Mouse (Mus musculus): ENCODE data around the gene 2900026A02Rik.
"Not testable (repeated sequence)": the region's sequence is repeated elsewhere in the genome, so short reads cannot be mapped to it uniquely, and the experiment has no call there.

The 2900026A02Rik gene

DNA sequence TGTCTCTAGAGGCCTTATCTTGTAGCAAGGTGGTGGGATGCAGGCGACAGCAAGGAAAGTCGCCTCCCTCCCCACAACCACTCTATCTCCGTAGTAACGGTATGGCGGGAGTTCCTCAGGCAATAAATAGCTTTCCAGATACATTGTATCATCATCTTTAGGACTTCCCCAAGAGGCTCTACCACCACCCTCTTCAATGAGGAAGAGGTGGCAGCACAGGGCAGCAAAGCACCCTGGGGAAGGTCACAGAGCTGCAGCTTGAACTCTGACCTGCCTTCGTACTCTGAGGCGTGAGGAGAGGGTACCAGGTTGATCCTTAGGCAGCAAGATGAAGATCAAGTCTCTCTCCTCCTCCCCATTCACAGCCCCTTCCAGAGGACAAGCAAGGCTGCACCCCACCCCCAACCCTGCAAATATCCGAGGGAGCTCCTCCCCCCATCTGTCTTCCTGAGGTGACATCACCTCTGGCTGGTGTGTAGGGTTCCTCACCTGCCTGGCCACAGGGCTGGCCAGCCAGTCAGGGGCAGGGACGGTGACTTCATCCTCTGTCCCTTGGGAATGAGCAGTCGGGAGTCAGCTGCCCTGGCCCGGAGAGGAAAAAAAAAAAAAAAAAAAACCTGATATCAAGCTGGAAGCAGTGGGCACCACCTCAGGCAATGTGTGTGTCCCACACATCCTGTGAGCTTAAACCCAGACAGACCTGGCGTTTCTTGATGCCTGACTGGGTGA lies 98.5 kb downstream of the 2900026A02Rik start:
- no peak for DNase-seq (ENCODE audit: low spot score in 2 of 2)

DNA sequence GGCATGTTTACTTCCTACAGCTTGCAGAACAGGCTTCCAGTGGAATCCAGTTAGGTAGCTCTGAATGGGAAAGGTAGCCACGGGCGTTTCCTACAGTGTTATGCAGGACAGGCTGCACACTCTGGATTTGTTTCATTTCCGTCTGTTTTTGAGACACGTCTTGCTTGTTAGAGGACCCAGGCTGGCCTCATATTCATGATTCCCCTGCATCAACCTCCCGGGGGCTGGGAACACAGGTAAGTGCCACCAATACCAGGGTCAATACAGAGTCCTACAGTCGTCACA lies 99.5 kb downstream of the 2900026A02Rik start:
- no peak for DNase-seq (ENCODE audit: low spot score in 2 of 2)

DNA sequence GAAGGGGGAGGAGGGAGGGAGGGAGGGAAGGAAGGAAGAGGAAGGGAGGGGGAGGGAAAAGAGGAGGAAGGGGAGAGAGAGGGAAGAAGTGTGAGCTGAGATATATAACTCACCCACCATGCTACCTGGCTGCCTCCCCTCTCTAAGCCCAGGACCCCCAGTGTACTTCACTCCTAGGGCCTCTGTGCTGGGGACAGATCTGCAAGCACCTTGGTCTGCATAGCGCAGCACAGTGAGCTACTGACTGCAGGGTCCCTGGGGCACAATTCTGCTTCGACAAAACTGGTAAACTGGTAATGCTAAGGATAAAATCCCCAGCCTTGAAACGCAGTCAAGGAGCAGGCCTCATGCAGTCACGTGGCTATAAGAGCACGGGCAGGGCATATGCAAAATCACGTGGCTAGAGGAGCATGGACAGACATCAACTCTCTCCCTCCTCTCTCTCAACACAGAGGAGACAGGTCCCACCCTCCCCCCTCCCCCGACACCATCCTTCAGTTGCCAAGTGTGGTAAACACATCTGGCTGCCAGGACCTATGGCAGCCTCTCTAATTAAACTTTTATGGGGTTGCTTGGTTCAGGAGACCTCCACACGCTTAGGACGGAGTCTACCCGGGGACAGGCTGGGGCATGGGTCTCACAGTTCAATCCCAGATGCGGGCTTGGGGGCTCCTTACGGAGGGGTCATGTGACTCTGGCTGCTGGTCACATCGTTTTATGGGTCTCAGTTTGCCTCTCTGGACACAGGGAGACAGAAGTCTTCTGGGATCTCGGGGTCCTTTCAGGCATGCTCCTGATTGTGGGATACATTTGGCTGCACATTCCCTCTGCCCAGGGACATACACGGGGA lies 100.1 kb downstream of the 2900026A02Rik start:
- no peak for DNase-seq (ENCODE audit: low spot score in 2 of 2)

DNA sequence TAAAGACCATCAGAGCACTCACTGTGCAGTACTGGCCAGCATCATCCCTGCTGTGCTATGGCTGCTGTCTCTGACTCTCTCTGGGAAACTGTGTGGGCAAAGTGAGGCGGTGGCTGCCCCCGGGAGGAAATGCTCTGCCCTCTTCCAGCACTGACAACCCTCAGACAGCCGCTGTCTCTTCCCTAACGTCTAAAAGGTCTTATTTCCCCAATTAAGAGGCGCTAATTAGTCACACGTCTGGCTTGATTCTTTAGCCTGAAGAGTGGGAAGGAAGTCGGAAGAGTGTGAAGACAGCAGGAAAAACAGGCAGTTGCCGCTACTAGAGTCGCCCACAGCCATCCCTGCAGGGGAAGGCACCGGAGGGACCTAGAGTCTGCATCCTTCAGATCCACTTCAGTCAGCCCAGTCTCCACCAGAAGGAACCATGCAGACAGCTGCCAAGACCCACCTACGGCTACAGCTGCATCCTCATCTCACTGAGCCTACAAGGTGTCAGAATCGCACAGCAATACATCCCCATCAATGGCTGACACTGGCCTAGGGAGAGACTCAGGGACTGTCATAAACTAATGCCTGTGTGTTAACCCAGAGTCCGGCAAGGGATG lies 101.1 kb downstream of the 2900026A02Rik start:
- peak; percentile 78 to 87 for DNase-seq (ENCODE audit: low spot score in 2 of 2)

DNA sequence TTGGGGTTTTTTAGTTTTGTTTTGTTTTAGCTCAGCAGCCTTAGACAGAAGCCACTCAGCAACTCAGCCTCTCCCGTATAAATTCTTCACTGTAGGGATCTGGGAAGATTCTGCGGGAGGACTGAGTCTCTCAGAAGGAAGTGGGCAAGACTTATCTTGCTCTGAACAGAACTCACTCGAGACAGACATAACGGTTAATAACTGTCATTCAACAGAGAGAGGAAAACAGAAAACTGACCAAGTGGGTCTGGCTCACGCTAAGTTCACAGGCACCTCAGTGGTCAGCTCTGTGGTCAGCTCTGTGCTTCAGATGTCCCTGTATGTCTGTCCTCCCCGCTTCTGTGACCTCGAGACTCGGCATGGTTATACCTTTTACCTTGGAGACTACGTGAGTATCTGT lies 101.7 kb downstream of the 2900026A02Rik start:
- no peak for DNase-seq (ENCODE audit: low spot score in 2 of 2)

DNA sequence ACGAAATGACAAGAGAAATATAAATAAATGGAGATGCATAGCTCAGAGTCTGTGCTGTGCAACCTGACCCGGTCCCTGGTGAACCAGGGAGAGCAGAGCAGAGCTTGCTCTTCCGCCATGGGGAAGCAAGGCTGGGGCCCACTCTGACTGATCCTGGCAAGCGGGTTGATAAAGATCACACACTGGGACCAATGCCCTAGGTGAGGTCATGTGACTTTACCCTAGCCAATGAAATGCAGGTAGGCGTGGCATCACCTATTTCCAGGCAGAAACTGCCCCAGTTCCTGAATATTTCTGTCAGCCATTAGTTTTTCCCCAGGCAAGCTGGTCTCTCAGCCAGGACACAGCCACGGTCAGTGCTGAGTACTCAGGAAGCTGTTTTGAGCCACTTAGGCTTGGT lies 102.3 kb downstream of the 2900026A02Rik start:
- no peak for DNase-seq (ENCODE audit: low spot score in 2 of 2)

DNA sequence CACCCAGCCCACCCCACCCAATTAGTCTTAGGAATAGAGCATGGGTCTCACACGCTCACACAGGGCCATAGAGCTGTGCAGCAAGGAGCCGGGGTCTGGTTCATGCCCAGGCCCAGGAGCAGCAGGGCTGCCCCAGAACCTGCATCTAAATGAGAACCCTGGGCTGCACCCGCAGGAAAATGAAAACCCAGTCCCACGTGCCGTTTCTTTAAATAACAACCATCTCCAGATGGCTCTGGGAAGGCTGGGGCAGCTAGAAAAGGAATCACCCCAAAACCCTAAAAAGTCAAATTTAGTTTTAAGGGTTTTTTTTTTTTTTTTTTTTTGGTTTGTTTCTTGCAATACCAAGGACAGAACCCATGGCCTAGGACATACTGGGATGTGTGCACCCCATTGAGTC lies 103.7 kb downstream of the 2900026A02Rik start:
- DNase-seq (ENCODE audit: low spot score in 2 of 2) = no peak

DNA sequence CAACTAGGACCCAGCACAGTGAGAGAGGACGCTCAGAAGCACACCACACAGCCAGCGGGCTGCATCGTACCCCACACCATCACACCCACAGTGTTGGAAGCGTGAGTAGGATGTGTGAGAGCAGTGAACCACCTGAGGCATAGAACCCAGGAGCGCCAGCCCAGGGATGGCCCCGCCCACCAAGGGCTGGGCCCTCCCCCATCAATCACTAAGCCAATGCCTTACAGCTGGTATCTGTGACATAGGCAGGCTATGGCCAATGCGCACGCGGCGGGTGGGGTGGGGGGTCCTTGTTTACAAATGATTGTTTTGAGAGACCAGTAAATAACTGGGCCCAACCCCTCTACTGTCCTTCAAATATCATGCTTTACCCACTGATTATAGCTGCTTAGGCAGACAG lies 105.1 kb downstream of the 2900026A02Rik start:
- no peak for DNase-seq (ENCODE audit: low spot score in 2 of 2)

DNA sequence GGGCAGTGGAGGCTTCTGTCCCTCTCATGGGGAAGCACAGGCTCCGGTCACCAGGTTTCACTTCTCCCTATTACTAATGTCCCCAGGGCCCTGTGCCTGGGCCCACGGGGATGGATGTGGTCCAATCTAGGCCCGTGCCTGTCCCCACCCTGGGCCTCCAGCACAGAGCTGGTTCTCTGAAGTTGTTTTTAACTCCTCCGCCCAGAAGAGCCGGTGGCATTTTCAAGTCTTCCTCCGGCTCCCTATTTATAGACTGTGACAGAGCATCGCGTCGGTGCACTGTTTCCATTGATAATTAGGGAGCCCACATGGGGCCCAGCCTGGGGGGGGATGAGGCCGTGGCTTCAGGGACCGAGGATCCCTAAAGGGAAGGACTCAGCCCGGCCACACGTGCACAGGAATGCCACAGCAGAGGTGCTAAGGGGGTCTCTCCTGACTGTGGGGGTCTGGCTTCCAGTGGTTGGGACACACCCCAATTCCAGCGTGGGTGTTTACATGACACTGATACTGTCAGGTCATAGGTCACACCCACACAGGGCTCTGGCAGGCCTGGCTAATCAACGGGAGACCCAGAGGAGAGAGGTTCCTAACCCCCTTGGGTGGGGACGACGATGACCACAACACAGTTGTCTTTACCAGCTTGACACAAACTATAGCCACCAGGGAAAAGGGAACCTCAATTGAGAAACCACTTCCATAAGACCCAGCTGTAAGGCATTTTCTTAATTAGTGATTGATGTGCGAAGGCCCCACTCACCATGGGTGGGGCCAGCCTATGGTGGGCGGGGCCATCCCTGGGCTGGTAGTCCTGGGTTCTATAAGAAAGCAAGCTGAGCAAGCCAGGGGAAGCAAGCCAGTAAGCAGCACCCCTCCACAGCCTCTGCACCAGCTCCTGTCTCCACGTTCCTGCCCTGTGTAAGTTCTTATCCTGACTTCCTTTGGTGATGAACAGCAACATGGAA lies 106.5 kb downstream of the 2900026A02Rik start:
- peak in 1 of 2 experiments; percentile 56 for DNase-seq (ENCODE audit: low spot score in 2 of 2)

DNA sequence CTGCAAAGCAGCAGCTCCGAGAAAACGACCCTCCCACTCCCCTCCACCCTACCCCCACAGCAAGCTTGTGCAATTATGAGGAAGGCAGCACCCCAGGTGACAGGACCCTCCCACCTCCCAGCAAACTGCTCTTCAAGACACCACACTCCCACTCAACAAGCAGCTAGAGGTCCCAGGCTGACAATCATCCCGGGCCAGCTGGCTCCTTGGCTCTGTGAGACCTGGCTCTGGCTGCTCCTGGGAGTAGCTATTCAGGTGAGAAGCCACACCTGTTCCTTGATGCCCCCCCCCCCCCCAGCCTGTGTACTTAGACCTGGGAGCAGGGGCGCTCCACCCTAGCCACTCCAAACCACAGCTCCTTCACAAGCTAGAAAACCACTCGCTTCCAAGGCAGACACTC lies 107.9 kb downstream of the 2900026A02Rik start:
- no peak for DNase-seq (ENCODE audit: low spot score in 2 of 2)

DNA sequence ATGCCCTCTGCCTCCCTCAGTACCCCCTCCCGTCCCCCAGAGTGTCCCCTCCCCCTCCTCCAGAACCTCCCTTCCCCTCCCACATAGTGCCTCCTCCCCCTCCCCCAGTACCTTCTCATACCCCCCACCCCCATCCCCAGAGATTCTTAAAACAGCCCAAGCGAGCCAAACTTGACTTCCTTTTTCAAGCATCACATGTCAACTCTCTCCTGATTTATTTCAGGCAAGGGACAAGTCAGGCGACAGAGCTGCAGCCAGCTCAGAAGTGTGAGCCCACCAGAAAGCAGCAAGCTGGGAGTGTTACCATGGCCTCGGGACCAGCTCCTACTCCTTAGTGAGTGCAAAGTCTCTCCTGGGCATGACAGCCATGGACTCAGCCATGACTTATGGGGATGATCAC lies 109.7 kb downstream of the 2900026A02Rik start:
- DNase-seq (ENCODE audit: low spot score in 2 of 2) = no peak

DNA sequence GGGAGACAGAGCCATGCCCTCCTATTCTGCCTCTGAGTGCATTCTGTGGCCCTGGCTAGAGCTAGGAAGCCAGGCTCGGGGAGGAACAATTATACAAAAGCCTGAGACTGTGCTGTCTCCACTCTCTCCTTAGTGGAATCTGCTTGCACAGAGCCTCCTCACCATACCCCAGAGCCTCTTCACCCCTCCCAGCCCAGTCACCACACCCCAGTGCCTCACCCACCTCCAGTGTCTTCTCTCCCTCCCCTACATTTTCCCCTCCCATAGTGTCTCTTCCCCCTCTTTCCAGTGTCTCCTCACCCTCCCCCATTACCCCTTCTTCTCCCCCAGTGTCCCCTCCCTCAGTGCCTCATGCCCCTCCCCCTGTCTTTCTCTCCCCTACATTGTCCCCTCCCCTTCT lies 110.1 kb downstream of the 2900026A02Rik start:
- DNase-seq (ENCODE audit: low spot score in 2 of 2) = no peak

DNA sequence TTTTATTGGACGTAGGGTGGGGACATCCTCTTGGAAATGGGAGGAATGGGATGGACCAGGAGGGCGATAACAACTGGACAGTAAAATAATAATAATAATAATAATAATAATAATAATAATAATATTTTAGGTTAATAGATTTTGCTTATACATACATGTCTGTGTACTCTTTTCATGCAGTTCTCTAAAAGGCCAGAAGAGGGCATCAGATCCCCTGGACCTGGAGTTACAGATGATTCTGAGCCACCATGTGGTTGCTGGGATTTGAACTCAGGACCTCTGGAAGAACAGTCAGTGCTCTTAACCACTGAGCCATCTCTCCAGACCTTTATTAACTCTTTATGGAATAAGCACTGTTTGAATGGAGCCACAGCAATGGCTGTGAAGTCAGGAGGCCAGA lies 111.4 kb downstream of the 2900026A02Rik start:
- not testable (repeated sequence) for DNase-seq (ENCODE audit: low spot score in 2 of 2)

DNA sequence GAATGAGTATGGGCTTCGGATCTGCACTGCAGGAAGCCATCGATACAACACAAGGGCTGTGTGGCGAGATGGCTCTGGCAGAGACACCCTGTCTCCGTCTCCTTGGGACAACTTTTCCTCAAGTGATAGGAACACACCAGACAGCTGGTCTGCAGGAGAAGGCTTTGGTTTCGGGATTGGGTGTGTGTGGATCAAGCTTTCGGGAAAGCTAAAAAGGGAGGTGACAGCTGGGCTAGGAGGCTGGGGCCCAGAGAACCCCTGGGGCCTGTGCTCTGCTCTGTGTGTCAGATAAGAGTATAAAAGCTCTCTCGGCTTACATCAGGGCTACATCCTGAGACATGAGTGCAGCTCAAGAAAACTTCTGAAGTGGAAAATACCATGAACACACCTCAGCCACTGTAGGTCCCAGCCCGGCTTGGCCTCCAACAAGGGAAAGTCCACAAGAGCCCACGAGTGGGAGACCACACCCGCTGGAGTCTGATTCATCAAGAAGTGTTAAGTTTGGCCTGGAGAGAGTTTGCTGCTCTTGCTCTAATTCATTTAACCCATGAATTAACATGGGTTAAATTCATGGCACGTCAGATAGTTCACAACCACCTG lies 112.8 kb downstream of the 2900026A02Rik start:
- DNase-seq (ENCODE audit: low spot score in 2 of 2) = no peak

DNA sequence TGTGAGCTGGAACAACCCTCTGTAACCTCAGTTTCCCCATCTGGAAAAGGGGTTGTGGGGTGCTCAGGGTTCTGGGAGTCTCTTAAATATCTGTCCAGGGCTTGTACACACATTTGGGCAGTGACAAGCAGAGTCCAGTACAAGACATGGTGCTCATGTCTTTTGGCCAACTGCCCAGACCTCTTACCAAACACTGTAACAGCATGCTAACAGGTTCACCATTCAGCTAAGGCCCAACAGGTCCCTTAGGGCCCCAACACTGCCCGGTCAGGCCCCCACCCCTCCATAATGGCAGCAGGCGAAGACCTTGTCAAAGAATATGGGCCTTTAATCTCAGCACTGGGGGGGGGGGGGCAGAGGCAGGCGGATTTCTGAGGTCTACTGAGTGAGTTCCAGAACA lies 113.3 kb downstream of the 2900026A02Rik start:
- no peak for DNase-seq (ENCODE audit: low spot score in 2 of 2)

DNA sequence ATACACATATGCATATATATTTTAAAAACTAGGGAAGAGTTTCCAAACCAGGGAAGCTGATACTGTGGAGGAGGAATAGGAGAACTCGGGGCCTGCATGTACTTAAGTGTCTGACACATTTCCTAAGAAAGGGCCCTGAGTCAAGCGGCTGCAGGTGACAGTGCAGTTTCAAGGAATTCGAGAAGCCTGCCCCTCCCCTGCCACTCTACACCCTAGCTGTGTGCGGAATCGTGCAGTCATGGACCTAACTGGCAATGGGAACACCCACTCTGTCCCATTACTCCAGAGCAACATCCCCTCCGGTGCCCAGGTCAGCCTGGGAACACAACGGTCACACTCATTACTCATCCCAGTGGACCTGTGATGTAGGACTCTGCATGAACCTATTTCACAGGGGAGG lies 114.4 kb downstream of the 2900026A02Rik start:
- no peak for DNase-seq (ENCODE audit: low spot score in 2 of 2)

DNA sequence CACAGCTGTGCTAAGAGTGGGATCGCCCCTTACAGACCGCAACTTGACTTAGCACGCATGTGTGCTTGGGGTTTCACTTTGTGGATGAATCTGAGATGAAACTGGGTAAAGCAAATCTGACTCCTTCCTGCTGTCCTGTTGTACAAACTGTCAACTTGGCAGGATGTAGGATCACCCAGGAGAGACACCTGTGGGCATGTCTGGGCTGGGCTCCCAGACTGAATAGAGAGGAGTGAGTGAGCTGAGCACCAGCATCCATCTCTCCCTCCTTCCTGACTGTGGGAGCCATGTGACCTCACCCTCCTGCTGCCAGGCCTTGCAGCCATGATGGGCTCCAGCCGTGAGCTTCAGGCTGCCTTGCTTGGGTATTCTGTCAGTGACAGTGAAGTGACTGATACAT lies 115.6 kb downstream of the 2900026A02Rik start:
- DNase-seq (ENCODE audit: low spot score in 2 of 2) = no peak

DNA sequence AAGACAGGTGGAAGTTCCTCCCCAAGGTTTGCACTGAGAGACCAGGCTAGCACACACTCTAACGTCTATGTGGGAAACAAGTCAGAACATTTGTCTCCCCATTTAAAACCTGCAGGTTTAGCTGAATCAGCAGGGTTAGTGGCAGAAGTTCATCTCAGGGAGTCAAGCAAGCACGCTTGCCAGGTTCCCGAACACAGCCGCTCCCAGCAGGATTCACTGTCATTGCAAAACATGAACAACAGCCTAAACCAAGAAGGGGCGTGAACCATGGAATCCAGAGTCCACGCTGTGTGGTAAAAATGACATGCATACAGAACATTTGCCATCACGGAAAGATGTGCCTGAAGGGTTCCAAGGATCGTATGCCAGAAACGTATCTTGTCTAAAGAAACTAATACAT lies 116.0 kb downstream of the 2900026A02Rik start:
- no peak for DNase-seq (ENCODE audit: low spot score in 2 of 2)

DNA sequence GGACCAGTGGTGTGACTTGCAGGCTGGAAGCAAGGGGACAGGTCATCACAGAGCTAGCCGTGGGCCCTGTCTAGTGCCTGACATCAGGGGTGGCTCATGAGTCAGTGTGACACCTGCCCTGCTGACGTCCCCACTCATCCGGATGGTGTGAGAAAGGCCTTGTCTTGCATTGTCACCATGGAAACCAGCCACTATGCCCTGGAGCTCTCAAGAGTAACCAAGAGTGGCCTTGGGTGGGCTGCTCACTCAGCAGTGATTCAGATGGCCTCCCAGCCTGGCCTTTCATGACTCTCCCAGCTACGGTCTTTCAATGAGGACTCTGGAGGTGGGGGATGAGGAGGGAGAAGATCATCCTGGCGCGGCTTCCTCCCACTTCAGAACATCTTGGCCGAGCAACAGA lies 118.6 kb downstream of the 2900026A02Rik start:
- DNase-seq (ENCODE audit: low spot score in 2 of 2) = no peak

DNA sequence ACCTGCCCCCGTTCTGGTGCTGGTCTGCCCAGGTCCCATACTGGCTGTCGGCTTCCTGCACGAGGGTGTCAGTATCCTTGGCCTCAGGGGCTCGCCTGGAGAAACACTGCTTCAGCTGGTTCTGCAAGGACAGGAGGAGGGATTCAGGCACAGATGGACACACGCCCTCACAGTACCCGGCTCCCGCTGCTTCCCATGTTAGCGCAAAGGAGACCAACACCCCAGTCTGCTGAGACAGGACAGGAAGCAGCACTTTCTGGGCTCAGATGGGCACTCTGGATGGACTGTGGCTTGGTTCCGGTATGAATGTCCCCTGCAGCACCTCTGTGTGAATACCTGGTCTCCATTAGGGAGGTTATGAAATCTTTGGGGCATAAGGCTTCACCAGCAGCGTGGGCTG lies 119.6 kb downstream of the 2900026A02Rik start:
- DNase-seq (ENCODE audit: low spot score in 2 of 2) = peak in 1 of 2 experiments; percentile 64

DNA sequence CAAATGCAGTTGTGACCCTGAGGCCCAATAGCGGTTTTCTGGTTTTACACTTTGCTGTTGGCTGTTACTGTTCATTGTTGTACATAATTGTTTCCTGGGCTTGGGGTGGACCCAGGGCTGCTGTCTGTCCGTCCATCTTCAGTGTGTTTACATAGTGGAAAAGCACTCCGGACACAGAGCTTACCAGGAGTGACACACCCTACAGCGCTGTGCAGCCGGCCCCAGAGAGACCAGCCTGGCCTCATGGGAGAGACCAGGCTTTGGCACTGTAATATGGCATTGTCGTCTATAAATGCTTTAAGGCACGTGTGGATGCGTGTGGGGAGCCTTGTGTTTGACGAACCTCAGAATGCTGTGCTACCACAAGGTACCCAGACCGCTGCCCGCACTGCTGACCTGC lies 120.6 kb downstream of the 2900026A02Rik start:
- DNase-seq (ENCODE audit: low spot score in 2 of 2) = no peak

Data from right cerebral cortex, postnatal 36 days (tissue).